Mouse (Mus musculus) frontal cortex, adult (tissue): ENCODE data around the gene Gabarapl2.

Experiments
- ATAC-seq: cut with Nextera tagmentation; 2 replicates; pipeline ENCODE4 v1.9.2; 2017; ENCODE audit warnings: mild to moderate bottlenecking, moderate library complexity, mixed read lengths; ENCODE audit not compliant: low TSS enrichment

Gabarapl2 gene

DNA sequence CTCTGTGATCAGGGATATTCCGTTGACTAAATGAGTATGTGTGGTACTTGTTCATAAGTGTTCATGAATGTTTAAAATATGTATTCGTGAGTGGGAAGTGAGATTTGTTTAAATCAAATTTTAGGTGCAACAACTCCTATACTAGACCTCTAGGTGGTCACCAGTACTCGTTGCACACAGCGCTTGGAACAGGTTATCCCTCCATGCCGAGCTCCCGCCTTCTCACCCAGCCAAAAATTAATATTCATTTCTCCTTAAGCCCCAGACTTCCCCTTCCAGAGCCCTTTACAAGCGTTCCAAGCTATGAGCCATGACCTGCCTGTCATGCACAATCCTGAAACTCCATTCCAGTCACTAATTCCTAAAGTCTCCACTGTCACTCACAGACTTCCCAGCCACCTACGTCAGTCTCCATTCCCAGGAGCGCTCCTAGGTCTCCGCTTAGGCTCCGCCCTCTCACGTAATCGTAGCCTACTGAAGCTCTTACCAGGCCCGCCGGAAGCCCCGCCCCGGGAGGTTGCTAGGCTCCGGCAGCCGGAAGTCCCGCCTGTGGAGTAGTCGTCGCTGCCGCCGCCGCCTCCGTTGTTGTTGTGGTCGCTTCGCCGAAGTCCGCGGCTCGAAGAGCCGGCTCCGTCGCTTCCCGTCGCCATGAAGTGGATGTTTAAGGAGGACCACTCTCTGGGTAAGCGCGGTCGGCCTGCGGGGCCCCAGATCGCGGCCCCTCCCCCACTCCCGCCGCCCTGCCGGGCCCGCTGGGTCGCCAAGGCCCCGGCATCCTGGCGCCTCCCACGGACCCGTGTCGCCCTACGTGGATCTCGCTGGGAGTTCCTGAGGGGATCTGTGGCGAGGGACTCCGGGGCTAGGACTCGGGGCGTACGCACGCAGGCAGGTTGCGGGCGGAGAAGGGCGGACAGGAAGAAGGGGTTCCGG, at the start of gene Gabarapl2:
Gene Gabarapl2 (plus strand): TSS at position 533 of the 930 bp plus-strand sequence.
- peak; percentile 98 for ATAC-seq

DNA sequence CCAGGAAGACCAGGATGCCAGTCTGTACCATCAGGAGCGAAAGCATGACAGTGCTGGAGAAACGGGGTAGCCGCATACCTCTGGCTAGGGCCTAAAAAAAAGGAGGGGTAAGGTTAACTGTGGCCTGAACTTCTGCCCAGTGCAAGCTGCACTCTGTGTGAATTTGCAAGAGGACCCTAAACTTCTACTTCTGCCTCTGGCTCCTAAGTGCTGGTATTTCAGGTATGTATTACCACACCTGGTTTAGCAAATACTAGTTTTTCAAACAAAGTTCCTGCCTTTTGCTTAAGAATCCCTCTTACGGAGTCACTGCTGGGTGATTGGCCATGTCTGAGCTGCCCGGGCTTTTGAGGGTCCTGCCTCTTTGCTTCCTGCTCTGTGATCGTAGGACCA, 49.6 kb upstream of the Gabarapl2 start:
- ATAC-seq, result no peak

DNA sequence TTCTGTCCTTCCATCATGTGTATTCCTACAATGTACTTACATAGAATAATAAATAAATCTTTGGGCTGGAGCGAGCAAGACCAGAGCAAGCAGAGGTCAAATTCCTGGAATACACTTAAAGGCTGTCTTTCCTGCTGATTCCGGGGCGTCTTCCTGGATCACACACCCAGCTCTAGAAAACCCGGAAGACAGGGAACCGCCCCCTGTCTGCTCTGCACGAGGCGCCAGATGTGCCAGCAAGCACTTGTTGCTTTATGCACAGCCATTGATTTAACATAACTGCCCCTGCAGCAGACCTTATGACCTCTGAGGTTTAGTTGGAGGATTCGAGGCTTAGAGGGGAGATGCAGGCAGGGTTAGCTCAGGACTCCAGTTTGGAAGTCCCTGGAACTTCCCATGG, 48.5 kb upstream of the Gabarapl2 start:
- ATAC-seq, result no peak

DNA sequence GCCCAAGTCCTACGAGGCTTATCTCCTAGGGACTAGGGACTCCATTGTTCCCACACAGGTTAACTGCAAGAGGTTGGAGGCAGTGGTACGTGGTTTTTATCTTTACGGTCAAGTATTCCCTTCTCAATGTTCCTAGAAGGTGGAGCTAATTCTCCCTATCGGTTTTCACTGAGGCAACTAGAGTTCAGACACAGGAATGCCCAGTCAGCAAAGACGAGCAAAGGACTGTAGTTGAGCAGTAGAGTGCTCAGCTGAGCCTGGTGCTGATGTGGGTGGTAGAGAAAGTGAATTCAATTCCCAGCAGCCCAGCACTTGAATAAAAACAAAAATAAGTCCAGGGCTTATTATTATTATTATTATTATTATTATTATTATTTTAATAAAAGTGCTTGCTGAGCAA, 47.9 kb upstream of the Gabarapl2 start:
- no peak for ATAC-seq

DNA sequence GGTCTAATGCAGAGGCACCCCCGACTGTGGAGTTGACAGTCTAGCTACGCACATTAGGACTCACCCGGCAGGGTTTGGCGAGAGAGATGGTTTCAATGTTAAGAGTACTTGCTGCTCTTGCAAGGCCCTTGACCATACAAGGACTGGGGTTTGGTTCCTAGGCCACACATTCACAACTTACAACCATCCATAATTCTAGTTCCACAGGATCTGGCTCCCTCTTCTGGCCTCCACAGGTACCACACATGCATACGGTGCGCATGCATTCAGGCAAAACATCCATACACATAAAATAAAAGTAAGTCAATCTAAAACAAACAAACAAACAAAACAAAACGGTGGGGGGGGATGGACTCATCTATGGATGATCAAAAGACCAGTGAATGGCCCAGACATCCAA, 45.5 kb upstream of the Gabarapl2 start:
- no peak for ATAC-seq

DNA sequence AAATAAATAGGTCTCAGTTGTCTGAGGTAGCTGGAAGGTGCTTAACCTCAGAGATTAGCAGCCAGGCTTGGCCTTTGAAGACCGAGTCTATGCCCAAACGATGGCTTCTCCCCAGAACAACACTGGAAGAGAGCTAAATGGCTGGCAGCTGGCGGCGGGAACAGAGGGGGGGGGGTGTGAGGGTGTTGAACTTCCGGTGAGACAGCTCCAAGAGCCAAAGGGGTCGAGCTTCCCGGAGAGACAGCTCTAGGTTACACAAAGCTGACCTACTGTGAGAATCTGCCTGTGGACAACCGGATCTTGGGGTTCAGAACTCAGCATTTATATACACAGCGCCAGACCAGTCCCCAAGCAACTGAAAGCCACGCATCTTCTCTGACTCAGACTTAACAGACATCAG, 41.9 kb upstream of the Gabarapl2 start:
- ATAC-seq, result no peak

DNA sequence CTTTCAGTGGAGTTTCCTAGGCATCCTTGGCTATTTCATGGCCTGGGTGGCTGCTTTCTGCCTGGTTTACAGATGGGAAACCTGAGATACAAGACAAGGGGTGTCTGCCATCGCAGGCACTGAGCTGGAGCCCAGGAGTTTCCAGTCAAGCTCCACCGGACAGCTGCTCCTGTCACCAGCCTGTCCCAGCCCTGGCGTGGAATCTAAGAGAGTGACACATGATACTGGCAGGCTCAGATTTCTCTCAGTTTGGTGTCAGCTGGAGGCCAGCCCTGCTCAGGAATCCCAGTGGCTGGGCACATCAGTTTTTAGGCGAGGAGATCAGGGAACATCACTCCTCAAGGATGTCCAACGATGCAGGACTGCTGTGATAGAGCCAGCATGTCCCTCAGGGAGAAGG, 38.4 kb upstream of the Gabarapl2 start:
- no peak for ATAC-seq

DNA sequence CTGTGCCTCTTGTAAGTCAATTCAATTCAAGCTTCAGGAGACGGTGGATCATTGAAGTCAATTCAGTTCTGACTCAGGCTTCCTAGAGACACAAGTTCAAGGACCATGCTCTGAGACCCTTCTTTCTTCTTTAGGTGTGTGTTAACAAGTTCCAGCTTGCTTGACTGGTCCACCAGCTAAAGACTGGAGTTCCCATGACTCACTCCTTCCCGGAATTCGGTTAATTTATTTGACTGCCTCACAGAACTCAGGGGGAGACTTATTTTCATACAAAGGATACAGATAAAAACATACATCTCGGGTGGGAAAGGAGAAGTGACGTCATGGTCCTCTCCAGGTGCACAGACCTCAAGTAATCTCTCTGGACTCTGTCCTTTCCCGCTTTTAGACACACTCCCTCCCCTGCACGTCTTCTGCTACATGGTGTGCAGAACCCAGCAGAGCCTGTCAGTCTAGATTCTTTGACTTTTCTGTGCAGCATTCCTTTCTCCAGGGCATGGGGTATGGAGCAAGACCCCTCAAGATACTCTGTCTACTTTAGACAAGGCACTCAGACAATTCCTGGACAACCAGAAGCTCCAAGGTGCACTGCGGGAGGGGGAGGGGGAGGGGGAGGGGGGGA, 34.9 kb upstream of the Gabarapl2 start:
- no peak for ATAC-seq

DNA sequence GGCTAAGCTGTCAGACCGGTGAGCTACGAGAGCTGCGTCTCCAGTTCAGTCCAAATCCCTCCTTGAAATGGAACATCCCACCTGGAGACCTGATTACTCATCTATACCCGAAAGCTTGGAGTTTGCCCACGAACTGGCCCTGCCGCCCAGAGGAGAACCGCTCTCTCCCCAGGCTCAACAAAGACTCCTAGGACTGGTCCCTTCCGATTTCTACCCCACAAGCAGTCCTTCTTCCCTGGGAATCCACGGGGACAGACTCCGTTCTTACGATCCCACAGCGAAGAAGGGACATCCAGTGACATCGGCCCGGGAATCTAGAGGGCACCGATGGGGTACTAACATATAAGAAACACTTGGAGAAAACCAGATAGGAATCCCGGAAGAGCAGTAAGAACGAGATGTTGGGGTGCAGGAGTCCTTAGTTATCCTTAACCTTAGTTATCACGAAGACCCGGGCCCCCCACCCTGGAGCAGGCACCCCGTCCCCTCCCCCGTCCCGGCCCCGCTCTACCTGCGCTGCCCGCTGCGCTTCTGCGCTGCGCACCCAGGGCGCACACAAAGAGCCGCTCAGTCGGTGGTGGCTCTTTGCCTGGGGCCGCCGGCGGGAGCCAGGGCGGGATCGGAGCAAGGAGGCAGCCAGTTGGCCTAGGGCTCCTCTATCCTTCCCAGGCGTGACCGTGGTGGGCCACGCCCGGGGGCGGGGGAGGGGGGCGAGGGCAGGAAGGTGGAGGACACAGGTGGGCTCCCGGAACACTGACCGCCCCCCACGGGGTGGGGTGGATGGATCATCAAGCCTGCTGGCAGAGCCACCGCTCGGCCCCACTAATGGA, 30.7 kb upstream of the Gabarapl2 start, which contains the start of gene Chst5:
Gene Chst5 (minus strand): TSS at position 827 of the 830 bp plus-strand sequence.
- no peak for ATAC-seq

DNA sequence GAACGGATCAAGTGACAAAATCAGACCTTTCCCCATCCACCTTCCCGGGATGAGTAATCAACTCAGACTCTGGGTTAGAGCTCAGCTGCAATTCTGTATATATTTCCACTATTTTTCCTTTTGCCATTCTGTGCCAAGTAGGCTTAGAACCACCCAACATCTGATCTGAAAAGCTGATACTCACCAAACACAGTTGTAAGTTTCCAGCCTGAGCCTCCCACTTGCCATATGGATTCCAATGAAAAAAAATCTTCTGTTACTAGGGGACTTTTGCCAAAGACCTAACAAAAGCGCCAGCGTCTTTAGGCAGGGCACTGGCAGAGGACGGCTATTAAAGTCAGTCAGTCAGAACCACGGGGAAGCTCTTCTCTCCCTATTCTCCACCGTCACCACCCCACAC, 28.9 kb upstream of the Gabarapl2 start:
- ATAC-seq, result peak; percentile 92

DNA sequence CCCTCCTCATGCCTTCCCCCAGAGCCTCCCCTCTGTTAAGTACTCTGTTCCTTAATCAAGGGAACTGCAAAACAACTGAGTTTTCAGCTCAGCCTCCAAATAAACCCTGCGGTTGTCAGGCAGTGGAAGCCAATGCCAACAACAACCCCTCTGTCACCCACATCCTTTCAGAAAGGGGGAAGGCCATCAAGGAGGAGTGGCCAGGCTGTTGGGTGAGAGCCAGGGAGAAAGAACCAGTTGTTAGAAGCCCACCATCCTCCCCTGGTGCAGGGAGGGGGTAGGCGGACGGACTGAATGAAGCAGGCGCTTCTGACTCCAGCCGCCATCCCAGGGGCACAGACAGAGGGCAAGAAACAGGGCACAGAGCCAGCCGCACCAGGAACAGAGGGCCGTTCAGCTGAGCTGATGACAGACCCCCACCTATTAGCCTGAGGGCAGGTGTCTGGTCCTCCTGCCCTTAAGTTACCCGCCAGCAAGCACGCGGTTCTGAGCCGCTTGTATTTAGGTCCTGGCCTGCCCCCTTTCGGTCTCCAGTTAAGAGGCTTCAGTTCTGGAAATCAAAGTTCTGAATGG, 27.6 kb upstream of the Gabarapl2 start:
- ATAC-seq, result no peak

DNA sequence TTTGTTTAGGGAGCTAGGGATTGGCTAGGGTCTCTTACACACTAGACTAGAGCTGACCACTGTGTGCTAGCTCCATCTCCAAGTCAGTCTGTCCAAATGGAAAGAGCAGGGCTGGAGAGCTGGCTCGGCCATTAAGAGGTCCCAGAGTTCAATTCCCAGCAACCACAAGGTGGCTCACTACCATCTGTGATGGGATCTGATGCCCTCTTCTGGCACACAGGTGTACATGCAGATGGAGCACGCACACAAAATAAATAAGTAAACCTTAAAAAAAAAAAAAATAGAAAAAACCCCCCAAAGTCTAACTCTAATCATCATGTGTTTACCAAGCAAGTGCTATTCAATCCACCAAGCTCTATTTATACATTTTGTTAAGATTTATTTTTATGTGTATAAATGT, 20.8 kb upstream of the Gabarapl2 start:
- ATAC-seq, result no peak

DNA sequence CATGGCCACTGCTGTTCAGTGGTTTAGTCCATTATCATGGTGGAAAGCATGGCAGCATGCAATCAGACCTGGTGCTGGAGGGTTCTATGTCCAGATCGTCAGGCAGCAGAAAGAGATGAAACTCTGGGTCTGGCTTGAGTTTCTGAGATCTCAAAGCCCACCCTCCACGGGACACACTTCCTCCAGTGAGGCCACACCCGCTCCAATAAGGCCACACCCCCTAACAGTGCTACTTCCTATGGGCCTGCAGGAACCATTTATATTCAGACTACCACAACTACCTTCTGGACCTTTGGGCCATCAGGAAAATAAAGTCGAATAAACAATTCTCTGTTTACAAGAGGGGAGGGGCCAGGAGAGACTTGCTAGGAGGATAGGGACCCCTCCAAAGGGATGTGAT, 19.5 kb upstream of the Gabarapl2 start:
- no peak for ATAC-seq

DNA sequence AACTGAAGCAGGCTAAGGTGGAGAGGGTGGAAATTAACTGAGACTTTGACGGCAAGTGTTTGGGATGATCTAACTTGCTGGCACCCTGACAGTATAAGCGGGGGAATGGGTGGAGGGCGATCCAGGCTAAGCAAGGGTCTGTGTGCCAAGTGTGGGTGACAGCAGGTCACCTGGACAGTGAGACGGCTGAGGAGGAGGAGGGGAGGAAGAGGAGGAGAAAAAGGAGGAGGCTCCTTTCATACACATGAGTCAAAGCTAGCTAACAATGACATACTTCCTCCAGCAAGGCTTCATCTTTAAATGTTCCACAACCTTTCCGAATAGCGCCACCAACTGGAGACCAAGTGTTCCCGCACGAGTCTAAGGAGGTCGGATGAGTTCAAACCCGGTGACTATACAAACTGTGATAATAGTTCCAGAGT, 17.1 kb upstream of the Gabarapl2 start:
- peak; percentile 99 for ATAC-seq

DNA sequence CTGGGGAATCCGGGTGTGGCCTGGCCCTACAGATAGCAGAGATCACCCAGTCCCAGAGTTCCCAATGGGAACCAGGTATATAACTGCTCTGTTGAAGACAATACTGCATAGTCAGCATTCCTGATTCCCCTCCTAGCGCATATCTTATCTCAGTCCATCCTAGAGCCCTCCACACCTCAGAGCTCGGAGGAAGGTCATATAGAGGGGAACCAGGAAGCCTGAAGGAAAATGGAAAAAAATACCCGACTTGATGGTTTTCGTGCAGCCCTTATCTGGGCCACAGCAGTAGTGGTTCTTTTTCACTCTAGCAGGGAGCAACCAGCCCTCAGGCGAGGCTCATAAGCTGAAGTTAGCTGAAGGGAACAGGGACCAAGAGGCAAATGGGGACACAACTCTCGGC, 15.5 kb upstream of the Gabarapl2 start:
- no peak for ATAC-seq

DNA sequence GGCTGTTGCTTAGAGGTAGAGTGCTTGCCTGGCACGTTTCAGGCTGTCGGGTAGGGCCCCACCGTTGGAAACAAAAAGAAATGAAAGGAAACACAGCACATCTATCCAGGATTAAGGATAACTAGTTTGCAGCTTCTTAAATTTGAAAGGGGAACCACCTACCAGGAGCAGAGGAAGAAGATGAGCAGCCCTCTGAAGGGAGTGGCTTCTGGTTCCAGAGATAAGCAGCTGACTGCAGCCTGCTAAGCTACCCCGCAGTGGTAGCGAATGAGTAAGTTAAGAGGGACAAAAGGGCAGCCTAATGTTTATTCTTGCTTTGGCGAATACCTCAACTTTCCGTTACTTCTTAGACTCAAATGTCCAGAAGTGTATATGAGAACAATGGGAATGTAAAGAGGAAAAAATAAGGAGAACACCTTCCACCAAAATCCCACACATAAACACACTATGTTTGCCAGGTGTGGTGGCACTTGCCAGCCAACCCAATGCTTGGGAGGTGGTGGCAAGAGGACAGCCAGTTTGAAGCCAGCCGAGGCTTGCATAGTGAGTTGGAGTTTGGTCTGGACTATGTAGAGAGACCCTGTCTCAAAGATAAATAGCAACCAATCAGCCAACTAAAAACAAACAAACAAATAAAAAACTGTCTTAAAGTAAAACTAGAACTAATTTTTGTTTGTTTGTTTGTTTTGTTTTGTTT, 10.7 kb upstream of the Gabarapl2 start:
- ATAC-seq, result no peak

DNA sequence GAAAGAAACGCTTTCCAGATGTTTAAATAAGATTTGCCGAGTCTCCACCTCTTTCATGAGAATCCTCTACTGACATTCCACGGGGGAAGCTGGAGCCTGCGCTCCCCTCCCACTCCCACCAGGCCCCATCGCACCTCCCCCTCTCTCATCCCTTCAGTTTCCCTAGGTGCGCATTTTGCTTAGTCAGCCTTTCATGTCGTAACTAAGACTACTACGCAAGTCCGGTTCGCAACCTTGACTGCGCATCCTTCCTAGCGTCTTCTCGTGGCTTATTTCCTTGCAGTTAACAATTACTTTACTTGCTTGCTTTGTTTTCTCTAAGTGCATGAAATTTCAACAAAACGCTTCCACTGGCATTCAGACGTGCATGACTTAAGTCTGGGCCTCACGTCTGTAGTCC, 8.8 kb upstream of the Gabarapl2 start:
- ATAC-seq, result no peak

DNA sequence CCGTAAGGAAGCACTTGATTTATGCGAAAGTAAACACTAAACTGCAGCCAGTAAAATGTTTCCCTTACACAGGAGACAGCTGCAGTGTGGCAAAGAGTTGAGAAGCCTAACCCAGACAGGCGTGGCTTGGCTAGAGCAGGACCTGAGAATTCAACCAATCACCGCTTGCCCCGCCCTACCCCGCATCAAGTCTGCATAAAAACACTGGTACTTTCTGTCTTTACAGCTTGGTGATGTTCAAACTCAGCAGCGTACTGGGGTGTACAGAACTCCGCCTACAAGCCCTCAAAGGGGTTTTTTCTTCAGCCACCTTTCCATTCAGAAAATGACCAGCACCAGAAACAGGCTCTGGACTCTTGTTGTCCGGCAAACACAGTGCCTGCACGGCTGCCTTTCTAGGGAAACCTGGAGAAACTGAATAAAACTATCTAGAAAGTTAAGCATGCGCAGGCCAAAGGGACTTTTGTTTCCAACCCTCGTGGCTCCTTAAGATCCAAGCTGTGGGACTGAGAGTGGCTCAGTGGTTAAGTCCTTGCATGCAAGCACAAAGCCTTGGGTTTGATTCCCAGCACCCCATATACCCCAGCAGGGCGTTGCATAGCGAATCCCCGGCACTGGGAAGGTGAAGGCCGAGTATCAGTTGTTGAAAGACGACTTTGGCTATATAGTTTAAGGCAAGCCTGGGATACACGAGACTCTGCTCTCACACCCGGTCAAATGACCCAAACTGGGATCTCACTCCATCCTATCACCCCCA, 7.7 kb upstream of the Gabarapl2 start:
- peak; percentile 32; the same call in 1 of the 2 replicates for ATAC-seq

DNA sequence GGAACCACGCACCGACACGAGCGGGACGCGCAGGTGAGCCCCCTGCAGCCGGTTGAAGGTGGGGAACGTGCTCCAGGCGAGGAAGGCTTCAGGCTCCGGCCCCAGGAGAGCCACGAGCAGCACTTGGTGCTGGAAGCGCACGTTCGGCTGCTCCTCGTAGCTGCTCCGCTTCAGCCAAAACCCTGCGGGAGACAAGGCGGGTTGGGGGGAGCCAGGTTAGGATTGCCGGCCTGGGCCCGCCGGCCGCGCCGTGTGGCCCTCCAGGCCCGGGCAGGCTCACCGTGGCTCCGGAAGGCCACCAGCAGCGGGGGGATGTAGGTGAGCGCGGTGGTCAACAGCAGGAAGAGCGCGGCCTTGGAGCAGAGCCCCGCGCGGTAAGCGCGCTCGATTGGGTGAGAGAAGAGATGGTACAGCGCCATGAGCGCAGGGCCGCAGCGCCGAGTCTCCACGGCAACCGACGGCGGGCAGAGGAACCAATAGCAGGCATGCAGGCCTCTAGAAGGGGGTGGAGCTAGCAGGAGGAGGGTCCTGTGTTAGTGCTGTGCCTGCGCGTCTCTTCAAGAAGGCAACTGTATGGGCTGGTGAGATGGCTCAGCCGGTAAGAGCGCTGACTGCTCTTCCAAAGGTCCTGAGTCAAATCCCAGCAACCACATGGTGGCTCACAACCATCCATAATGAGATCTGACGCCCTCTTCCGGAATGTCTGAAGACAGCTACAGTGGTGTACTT, 7.0 kb upstream of the Gabarapl2 start, which contains the start of gene Tmem231:
Gene Tmem231 (minus strand): TSS at position 534 of the 729 bp plus-strand sequence.
- ATAC-seq, result peak; percentile 100

DNA sequence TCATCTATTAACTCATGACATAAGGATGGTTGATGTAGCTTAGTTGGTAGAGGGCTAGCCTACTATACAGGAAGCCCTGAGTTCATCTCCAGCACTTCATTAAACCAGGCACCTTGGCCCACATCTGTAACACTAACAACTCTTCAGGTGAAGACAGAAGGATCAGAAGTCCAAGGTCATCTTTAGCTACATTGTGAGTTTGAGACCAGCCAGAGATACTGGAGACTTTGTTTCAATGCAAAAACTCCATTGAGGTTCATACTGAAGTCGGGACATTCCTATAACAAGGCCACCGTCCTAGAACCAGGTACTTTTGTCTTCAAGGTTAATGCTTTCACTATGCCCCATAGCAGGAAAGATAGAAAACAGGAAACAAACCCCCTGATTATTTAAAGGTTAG, 6.3 kb upstream of the Gabarapl2 start:
- no peak for ATAC-seq
